Mouse (Mus musculus): ENCODE measurements around the gene Sipa1l1. TPM values are rescaled to one million over a fixed set of nuclear protein-coding genes. Genes with fewer than 3 reads are reported as not detected.

Sipa1l1 gene
- polyA plus RNA-seq, 1 experiment from 2014 or later = 39.8 TPM

DNA sequence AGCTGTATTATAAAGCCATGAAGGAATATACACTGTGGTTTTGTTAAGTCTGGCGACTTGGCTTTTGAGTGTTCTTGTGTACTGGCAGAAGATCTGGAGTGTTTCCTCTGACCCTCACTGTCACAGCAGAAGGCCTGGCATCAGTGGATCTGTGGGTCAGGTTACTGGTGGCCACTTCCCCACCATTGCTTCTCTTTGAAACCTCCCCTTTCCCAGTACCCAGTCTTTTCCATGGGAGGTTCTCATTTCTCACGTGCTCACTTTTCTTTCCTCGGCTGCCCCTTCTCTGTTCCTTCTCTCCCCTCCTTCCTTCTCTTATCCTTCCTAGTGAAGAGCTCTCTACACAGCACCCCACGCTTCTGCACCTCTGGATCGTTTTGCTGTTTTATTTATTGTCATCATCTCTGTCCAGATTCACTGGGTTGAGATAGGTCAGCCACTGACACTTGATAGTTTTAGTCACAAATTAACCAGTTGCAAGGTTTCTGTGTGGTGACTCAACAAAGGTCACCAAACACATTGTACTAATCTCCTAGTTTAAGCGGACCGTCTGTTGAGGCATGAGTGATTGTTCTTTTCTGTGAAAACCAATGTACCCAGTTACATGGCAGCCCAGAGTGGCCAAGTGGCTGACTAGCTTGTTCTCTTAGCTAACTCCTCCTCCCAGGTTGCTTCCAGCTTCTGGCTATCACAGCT lies 150.5 kb downstream of the Sipa1l1 start:
- Histone ChIP-seq H3K9ac (no peak overlapping the region), H3K9me3 (replicated peaks) (no peaks in the 10 kb centered on the region), H3K36me3 (no peaks in the 10 kb centered on the region), H3K4me3 (replicated peaks) (no peak overlapping the region), H3K4me2 (no peak overlapping the region), H3K27me3 (no peaks in the 10 kb centered on the region), H3K4me1 (peaks cover 14% of the 10 kb centered on the region), H3K27ac (no peak overlapping the region)
- 59% methylated on average over 7 of the region's 7 CpGs for WGBS
- ATAC-seq (replicated peaks; ENCODE audit: low FRiP score) = no peak

GRCm38 (mm10) chr12:82320204-82320603 lies 151.1 kb downstream of the Sipa1l1 start:
- Histone ChIP-seq H3K9ac (no peak overlapping the region), H3K4me2 (no peak overlapping the region), H3K4me3 (replicated peaks) (no peak overlapping the region), H3K9me3 (replicated peaks) (no peaks in the 10 kb centered on the region), H3K27me3 (no peaks in the 10 kb centered on the region), H3K4me1 (peaks cover 14% of the 10 kb centered on the region), H3K27ac (no peak overlapping the region), H3K36me3 (no peaks in the 10 kb centered on the region)
- no peak for ATAC-seq (replicated peaks; ENCODE audit: low FRiP score)
- 68% methylated on average over 3 of the region's 3 CpGs for WGBS

DNA sequence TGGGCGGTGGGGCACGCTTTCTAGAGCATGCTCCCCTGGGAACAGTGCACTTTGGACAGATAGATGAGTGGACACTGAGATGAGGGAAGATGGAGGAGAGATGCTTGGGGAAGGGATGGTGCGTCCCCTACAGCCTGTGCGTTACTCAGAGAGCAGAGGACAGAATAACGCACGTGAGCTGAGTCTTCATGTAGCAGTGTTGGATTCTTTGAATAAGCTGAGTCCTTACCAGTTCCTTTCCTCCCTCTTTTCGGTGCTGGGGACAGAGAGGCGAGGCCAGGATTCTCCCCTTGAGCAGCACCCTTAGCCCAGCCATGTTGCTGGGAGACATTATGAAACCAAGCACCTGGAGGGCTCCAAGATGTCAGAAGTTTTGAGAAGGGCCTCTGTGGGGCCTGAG lies 152.3 kb downstream of the Sipa1l1 start:
- 89% methylated on average over 8 of the region's 8 CpGs for WGBS
- H3K4me2 ChIP-seq = no peak overlapping the region
- H3K9ac ChIP-seq = no peak overlapping the region
- H3K4me3 ChIP-seq (replicated peaks) = no peak overlapping the region
- H3K27me3 ChIP-seq = no peaks in the 10 kb centered on the region
- no peaks in the 10 kb centered on the region for H3K9me3 ChIP-seq (replicated peaks)
- H3K27ac ChIP-seq = no peak overlapping the region
- H3K36me3 ChIP-seq = no peaks in the 10 kb centered on the region
- H3K4me1 ChIP-seq = peaks cover 14% of the 10 kb centered on the region
- no peak for ATAC-seq (replicated peaks; ENCODE audit: low FRiP score)

GRCm38 (mm10) chr12:82321855-82322254 lies 152.7 kb downstream of the Sipa1l1 start:
- peaks cover 14% of the 10 kb centered on the region for H3K4me1 ChIP-seq
- H3K4me2 ChIP-seq = no peak overlapping the region
- WGBS = 94% methylated on average over 2 of the region's 2 CpGs
- ATAC-seq (replicated peaks; ENCODE audit: low FRiP score) = peak; percentile 43; the same call in 1 of the 2 replicates
- no peak overlapping the region for H3K9ac ChIP-seq
- no peak overlapping the region for H3K27ac ChIP-seq
- H3K9me3 ChIP-seq (replicated peaks) = no peaks in the 10 kb centered on the region
- no peaks in the 10 kb centered on the region for H3K27me3 ChIP-seq
- no peaks in the 10 kb centered on the region for H3K36me3 ChIP-seq
- no peak overlapping the region for H3K4me3 ChIP-seq (replicated peaks)

DNA sequence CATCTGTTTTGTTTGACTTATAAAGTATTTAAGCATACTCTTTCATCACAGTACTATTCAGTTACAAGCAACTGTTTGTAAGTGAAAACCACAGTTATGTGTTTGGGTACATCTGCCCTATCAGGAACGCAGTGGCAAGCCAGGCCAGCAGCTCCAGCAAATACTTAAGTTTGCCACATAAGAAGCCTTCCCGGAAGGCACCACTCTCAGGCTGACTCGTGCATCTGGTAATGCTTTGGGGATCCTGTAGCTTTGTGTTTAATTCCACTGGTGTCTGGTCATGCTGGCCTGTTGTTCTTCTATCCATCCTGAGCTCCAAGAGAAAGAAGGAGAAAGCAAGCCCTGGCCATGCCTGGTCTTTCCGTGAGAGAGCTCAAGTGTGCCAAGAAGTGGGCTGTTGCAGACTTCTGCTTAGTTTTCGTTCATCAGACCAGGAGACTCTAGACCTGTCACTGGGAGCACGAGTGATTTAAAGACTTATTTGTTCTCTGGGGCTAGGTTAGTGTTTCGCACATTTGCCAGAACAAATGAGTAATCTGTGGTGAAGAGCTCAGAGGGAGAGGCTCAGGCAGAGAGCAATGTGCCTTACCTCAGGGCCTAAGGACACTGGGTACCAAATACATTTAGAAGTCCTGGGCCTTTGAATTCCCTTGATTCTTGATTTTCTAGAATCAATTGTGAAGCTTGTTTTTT lies 153.8 kb downstream of the Sipa1l1 start:
- WGBS = 47% methylated on average over 7 of the region's 7 CpGs
- ATAC-seq (replicated peaks; ENCODE audit: low FRiP score) = 0 out of 2 replicates have a peak, but pooled peaks have one; percentile 49
- no peak overlapping the region for H3K9ac ChIP-seq
- no peak overlapping the region for H3K4me3 ChIP-seq (replicated peaks)
- H3K27ac ChIP-seq = no peak overlapping the region
- H3K36me3 ChIP-seq = no peaks in the 10 kb centered on the region
- H3K4me1 ChIP-seq = peaks cover 14% of the 10 kb centered on the region
- no peaks in the 10 kb centered on the region for H3K27me3 ChIP-seq
- no peak overlapping the region for H3K4me2 ChIP-seq
- H3K9me3 ChIP-seq (replicated peaks) = no peaks in the 10 kb centered on the region

GRCm38 (mm10) chr12:82324621-82325020 lies 155.5 kb downstream of the Sipa1l1 start:
- peaks cover 11% of the 10 kb centered on the region for H3K4me1 ChIP-seq
- H3K27ac ChIP-seq = no peak overlapping the region
- no peaks in the 10 kb centered on the region for H3K9me3 ChIP-seq (replicated peaks)
- WGBS = 88% methylated on average over 5 of the region's 5 CpGs
- H3K36me3 ChIP-seq = no peaks in the 10 kb centered on the region
- no peak overlapping the region for H3K4me2 ChIP-seq
- no peak overlapping the region for H3K4me3 ChIP-seq (replicated peaks)
- H3K9ac ChIP-seq = no peak overlapping the region
- no peaks in the 10 kb centered on the region for H3K27me3 ChIP-seq
- ATAC-seq (replicated peaks; ENCODE audit: low FRiP score) = no peak

- H3K36me3 ChIP-seq = no peaks in the 10 kb centered on the region
- H3K27me3 ChIP-seq = no peaks in the 10 kb centered on the region
- peaks cover 10% of the 10 kb centered on the region for H3K4me1 ChIP-seq
- no peaks in the 10 kb centered on the region for H3K9me3 ChIP-seq (replicated peaks)
- no peak overlapping the region for H3K4me2 ChIP-seq
- no peak overlapping the region for H3K4me3 ChIP-seq (replicated peaks)
- 91% methylated on average over 3 of the region's 3 CpGs for WGBS
- H3K9ac ChIP-seq = no peak overlapping the region
- no peak for ATAC-seq (replicated peaks; ENCODE audit: low FRiP score)
- H3K27ac ChIP-seq = no peak overlapping the region
Measured at GRCm38 (mm10) chr12:82325502-82325901, 156.4 kb downstream of the Sipa1l1 start.

DNA sequence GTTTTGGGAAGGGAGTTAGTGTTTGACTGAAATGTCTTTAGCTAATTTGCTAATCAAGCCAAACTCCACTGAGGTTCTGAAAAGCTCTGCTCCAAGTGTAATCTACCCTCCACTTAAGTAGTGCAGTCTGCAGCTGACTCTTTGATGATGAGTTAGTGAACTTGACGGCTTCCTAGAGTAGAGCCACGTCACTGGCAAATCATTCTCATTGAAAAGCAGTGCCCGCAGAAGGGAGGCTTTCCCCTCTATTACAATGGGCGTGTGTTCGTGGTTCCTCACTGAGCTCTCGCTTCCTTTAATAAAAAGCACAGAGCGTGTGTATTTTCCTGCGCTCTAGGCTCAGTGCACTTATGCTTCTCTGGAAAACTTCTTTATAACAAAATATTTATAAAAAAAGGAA lies 157.3 kb downstream of the Sipa1l1 start:
- Histone ChIP-seq H3K4me1 (peaks cover 10% of the 10 kb centered on the region), H3K36me3 (no peaks in the 10 kb centered on the region), H3K4me2 (no peak overlapping the region), H3K27me3 (no peaks in the 10 kb centered on the region), H3K4me3 (replicated peaks) (no peak overlapping the region), H3K9me3 (replicated peaks) (no peaks in the 10 kb centered on the region), H3K27ac (no peak overlapping the region), H3K9ac (no peak overlapping the region)
- WGBS = 71% methylated on average over 8 of the region's 8 CpGs
- ATAC-seq (replicated peaks; ENCODE audit: low FRiP score) = no peak

DNA sequence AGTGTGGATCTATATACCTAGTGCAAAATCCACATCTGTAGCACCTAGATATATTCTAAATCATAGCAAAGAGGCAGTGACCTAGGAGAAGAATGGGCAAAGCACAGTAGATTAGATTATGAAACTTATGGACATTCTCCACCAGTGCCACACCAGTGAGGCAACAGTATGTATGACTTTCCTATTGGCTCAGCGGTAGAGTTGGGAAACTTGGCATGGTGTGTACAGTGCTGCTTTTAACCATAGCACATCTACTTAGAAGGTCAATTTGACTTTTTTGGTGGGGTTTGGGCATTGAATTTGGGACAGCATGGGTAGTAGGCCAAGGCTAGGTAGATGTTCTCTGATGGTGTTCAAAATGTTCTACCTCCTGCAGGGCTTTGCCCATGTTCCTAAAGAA lies 159.0 kb downstream of the Sipa1l1 start:
- Histone ChIP-seq H3K4me2 (no peak overlapping the region), H3K9ac (no peak overlapping the region), H3K9me3 (replicated peaks) (no peaks in the 10 kb centered on the region), H3K4me3 (replicated peaks) (no peak overlapping the region), H3K4me1 (peaks cover 16% of the 10 kb centered on the region), H3K36me3 (no peaks in the 10 kb centered on the region), H3K27ac (no peak overlapping the region), H3K27me3 (no peaks in the 10 kb centered on the region)
- no peak for ATAC-seq (replicated peaks; ENCODE audit: low FRiP score)
- 100% methylated on average over 1 of the region's 1 CpGs for WGBS

- H3K4me3 ChIP-seq (replicated peaks) = no peak overlapping the region
- no peaks in the 10 kb centered on the region for H3K9me3 ChIP-seq (replicated peaks)
- H3K4me1 ChIP-seq = peaks cover 40% of the 10 kb centered on the region
- H3K4me2 ChIP-seq = no peak overlapping the region
- no peaks in the 10 kb centered on the region for H3K27me3 ChIP-seq
- H3K9ac ChIP-seq = no peak overlapping the region
- H3K27ac ChIP-seq = peak overlapping the region; percentile 51; the same call in 1 of the 2 replicates
- WGBS = 61% methylated on average over 12 of the region's 12 CpGs
- 0 out of 2 replicates have a peak, but pooled peaks have one; percentile 42 for ATAC-seq (replicated peaks; ENCODE audit: low FRiP score)
- H3K36me3 ChIP-seq = no peaks in the 10 kb centered on the region
Measured at GRCm38 (mm10) chr12:82332836-82333614, 163.9 kb downstream of the Sipa1l1 start.

- Histone ChIP-seq H3K36me3 (no peaks in the 10 kb centered on the region), H3K4me1 (peaks cover 46% of the 10 kb centered on the region), H3K27ac (peak overlapping the region; percentile 51), H3K9ac (no peak overlapping the region), H3K9me3 (replicated peaks) (no peaks in the 10 kb centered on the region), H3K4me3 (replicated peaks) (no peak overlapping the region), H3K4me2 (no peak overlapping the region), H3K27me3 (no peaks in the 10 kb centered on the region)
- WGBS = 45% methylated on average over 5 of the region's 5 CpGs
- 0 out of 2 replicates have a peak, but pooled peaks have one; percentile 5 for ATAC-seq (replicated peaks; ENCODE audit: low FRiP score)
Measured at GRCm38 (mm10) chr12:82333999-82334398, 164.9 kb downstream of the Sipa1l1 start.

DNA sequence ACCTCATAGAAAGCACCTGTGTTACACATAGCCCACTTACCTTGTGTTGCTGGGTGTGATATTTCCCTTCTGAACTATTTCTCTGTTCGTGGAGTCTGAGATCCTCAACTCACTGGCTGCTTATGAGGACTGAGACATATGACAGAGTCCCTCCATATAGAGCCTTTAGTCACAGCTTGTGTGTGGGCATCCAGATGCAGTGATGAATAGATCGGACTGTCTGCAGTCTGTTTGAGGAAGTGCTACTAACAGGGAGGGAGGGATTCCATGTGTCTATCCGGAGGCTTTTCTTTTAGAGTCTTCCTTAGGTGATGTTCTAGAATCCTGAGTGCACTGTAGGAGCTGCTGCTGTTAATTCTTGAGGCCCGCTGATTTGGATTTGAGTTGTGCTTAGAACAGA lies 165.4 kb downstream of the Sipa1l1 start:
- H3K27ac ChIP-seq = 0 out of 2 replicates have a peak overlapping the region, but pooled peaks have one; percentile 51

More for the DNA sequence above, 165.4 kb downstream of the Sipa1l1 start:
- no peak for ATAC-seq (replicated peaks; ENCODE audit: low FRiP score)
- Histone ChIP-seq H3K9ac (no peak overlapping the region), H3K4me1 (peaks cover 51% of the 10 kb centered on the region), H3K36me3 (no peaks in the 10 kb centered on the region), H3K9me3 (replicated peaks) (no peaks in the 10 kb centered on the region), H3K27me3 (no peaks in the 10 kb centered on the region), H3K4me2 (no peak overlapping the region), H3K4me3 (replicated peaks) (no peak overlapping the region)
- 57% methylated on average over 4 of the region's 4 CpGs for WGBS

Measured in kidney, embryonic 15.5 days (tissue).